Mouse (Mus musculus) erythroblast, embryonic 14.5 days (primary cell): ENCODE measurements around the gene Slc16a12. TPM values are rescaled to one million over a fixed set of nuclear protein-coding genes. Genes with fewer than 3 reads are reported as not detected.
A peak's percentile ranks its signal among the peaks of the same experiment; 100 is the strongest.
"Not testable (repeated sequence)": the region's sequence is repeated elsewhere in the genome, so short reads cannot be mapped to it uniquely, and the experiment has no call there.

ENCODE experiments used
- H3K27me3 ChIP-seq: 2 replicates; pipeline ENCODE4 v1.6.1; 2012; ENCODE audit warnings: inconsistent platforms; ENCODE audit not compliant: control insufficient read depth
- H3K36me3 ChIP-seq: 2 replicates; pipeline ENCODE4 v1.6.1; 2012; ENCODE audit warnings: mild to moderate bottlenecking, inconsistent platforms; ENCODE audit not compliant: control insufficient read depth
- H3K4me1 ChIP-seq: 2 replicates; pipeline ENCODE4 v1.6.1; 2012; ENCODE audit warnings: inconsistent platforms; ENCODE audit not compliant: control insufficient read depth
- H3K4me3 ChIP-seq: replicated peaks from 2 replicates; pipeline ENCODE3; 2012; ENCODE audit warnings: moderate library complexity, mild to moderate bottlenecking, inconsistent platforms
- H3K9me3 ChIP-seq: 2 replicates; pipeline ENCODE4 v1.6.1; 2012; ENCODE audit warnings: low read length, inconsistent platforms, mixed read lengths; ENCODE audit not compliant: control insufficient read depth
- GATA1 ChIP-seq: IDR thresholded peaks from 2 replicates; pipeline ENCODE4 v1.6.1; 2012; ENCODE audit warnings: low read length, inconsistent platforms, mixed read lengths
- TAL1 ChIP-seq: IDR thresholded peaks from 3 replicates; pipeline ENCODE4 v1.6.1; 2012; ENCODE audit warnings: low read length, inconsistent platforms, mixed read lengths
- polyA plus RNA-seq: library from polyadenylated mRNA; stranded (reverse); fragments of >175 nt; gene quantifications from 2 replicates; pipeline ENCODE4 v1.2.3, GENCODE M21; 2012

The Slc16a12 gene
- polyA plus RNA-seq, 1 experiment: not detected

DNA sequence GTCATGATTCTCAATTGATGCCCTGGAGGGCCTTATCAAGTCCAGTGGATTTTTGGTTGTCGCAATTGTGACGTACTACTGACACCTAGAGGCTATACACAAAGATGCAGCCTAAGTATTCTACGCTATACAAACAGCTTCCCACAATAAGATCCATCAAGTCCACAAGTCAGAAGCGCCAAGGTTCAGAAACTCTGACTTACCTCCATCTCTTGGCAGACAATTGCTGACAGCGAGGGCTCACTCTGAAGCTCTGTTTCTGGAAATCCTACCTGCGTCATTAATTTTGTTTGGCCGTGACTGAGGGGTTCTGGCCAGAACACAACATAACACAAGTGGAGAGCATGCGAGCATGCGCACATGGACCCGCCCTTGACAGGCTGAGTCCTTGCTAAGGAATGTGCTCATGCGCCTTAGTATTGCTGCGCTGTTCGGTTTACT is 85.0 kb downstream of the Slc16a12 start:
- Histone ChIP-seq H3K36me3 (no peaks in the 10 kb centered on the region), H3K9me3 (no peaks in the 10 kb centered on the region), H3K4me3 (peak overlapping the region; percentile 51), H3K4me1 (peaks cover 39% of the 10 kb centered on the region), H3K27me3 (no peaks in the 10 kb centered on the region)
- no peak for TF ChIP-seq TAL1
- TF ChIP-seq GATA1: peak; percentile 53

- no peaks in the 10 kb centered on the region for H3K36me3 ChIP-seq
- peak overlapping the region; percentile 47 for H3K4me3 ChIP-seq
- no peaks in the 10 kb centered on the region for H3K9me3 ChIP-seq
- no peaks in the 10 kb centered on the region for H3K27me3 ChIP-seq
- TF ChIP-seq GATA1: peak; percentile 91
- TF ChIP-seq TAL1: peak; percentile 95
- H3K4me1 ChIP-seq: peaks cover 60% of the 10 kb centered on the region
Observed at GRCm38 (mm10) chr19:34656511-34657298, 90.4 kb downstream of the Slc16a12 start.

- no peaks in the 10 kb centered on the region for H3K27me3 ChIP-seq
- no peak overlapping the region for H3K4me3 ChIP-seq
- H3K4me1 ChIP-seq: peaks cover 67% of the 10 kb centered on the region
- TF ChIP-seq TAL1: no peak
- TF ChIP-seq GATA1: no peak
- no peaks in the 10 kb centered on the region for H3K9me3 ChIP-seq
- no peaks in the 10 kb centered on the region for H3K36me3 ChIP-seq
Observed at GRCm38 (mm10) chr19:34655227-34655805, 91.8 kb downstream of the Slc16a12 start.

DNA sequence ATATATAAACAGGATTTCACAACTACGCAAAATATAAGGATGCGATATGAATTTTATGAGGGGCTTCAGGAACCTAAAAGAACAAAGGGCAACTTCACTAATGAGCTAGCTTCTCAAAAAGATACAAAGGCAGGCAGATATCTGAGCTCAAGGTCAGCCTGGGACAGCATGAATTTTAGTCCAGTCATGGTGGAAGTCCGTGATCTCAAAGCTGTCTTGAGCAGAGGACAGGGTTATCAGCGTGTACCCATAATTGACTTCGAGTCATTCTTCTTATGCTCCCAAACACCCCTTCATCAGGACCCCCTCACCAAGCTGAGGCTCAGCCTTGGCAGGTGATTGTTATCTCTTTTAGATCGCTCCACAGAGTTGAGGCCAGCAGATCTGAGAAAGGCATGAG is 96.1 kb downstream of the Slc16a12 start:
- H3K9me3 ChIP-seq: no peaks in the 10 kb centered on the region
- H3K4me3 ChIP-seq: no peak overlapping the region
- TF ChIP-seq TAL1 (no peak), GATA1 (no peak)
- peaks cover 36% of the 10 kb centered on the region for H3K4me1 ChIP-seq
- H3K36me3 ChIP-seq: no peaks in the 10 kb centered on the region
- H3K27me3 ChIP-seq: peaks cover 3% of the 10 kb centered on the region; the same call in 1 of the 2 replicates

- Histone ChIP-seq H3K4me3 (no peak overlapping the region), H3K27me3 (peaks cover 3% of the 10 kb centered on the region; the same call in 1 of the 2 replicates), H3K4me1 (peaks cover 28% of the 10 kb centered on the region), H3K36me3 (no peaks in the 10 kb centered on the region), H3K9me3 (no peaks in the 10 kb centered on the region)
- TF ChIP-seq TAL1: no peak
- TF ChIP-seq GATA1: no peak
Observed at GRCm38 (mm10) chr19:34650276-34650675, 96.8 kb downstream of the Slc16a12 start.

DNA sequence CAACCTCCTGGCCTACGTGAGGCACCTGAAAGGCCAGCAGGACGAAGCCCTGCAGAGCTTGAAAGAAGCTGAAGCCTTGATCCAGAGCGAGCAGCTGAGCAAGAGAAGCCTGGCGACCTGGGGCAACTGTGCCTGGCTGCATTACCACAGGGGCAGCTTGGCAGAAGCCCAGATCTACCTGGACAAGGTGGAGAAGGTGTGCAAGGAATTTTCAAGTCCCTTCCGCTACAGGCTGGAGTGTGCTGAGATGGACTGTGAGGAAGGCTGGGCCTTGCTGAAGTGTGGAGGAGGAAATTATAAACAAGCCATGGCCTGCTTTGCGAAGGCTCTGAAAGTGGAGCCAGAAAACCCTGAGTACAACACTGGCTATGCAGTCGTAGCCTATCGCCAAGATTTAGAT is 99.5 kb downstream of the Slc16a12 start:
- not testable (repeated sequence) for H3K27me3 ChIP-seq, H3K36me3 ChIP-seq, H3K4me3 ChIP-seq, H3K9me3 ChIP-seq
- peaks cover 17% of the 10 kb centered on the region for H3K4me1 ChIP-seq

GRCm38 (mm10) chr19:34642616-34643015 is 104.5 kb downstream of the Slc16a12 start:
- TF ChIP-seq GATA1 (no peak), TAL1 (no peak)
- Histone ChIP-seq H3K4me3 (no peak overlapping the region), H3K4me1 (peaks cover 17% of the 10 kb centered on the region), H3K36me3 (no peaks in the 10 kb centered on the region), H3K9me3 (no peaks in the 10 kb centered on the region), H3K27me3 (peaks cover 16% of the 10 kb centered on the region)

DNA sequence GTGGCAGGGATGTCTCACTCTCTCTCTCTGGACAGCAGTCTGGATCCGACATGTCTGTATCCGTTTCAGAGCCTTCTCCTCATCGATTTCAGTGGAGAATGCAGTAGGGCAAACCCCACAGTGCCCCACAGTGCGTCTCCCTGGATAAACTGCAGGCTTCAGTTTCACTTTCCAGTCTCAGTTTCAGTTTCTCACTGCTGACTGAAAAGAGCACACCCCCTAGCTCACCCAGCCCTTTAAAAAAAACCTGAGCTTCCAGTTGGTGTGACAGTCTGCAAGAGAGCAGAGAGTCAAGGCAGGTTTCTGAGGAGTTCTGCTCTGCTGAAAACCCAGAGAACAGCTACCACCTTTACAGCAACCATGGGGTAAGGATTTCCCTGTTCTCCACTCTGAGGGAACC is 106.5 kb downstream of the Slc16a12 start, which contains the start of the genes Ifit1bl2 and Ifit1:
Gene Ifit1bl2 (minus strand): TSS at position 121 of the 400 bp plus-strand sequence.
Gene Ifit1 (plus strand): TSS at position 249 of the 400 bp plus-strand sequence.
- Histone ChIP-seq H3K4me1 (peaks cover 18% of the 10 kb centered on the region), H3K36me3 (no peaks in the 10 kb centered on the region), H3K4me3 (peak within 1 kb of the TSS; percentile 9), H3K9me3 (no peaks in the 10 kb centered on the region), H3K27me3 (peaks cover 17% of the 10 kb centered on the region)
- TF ChIP-seq TAL1 (no peak), GATA1 (no peak)

DNA sequence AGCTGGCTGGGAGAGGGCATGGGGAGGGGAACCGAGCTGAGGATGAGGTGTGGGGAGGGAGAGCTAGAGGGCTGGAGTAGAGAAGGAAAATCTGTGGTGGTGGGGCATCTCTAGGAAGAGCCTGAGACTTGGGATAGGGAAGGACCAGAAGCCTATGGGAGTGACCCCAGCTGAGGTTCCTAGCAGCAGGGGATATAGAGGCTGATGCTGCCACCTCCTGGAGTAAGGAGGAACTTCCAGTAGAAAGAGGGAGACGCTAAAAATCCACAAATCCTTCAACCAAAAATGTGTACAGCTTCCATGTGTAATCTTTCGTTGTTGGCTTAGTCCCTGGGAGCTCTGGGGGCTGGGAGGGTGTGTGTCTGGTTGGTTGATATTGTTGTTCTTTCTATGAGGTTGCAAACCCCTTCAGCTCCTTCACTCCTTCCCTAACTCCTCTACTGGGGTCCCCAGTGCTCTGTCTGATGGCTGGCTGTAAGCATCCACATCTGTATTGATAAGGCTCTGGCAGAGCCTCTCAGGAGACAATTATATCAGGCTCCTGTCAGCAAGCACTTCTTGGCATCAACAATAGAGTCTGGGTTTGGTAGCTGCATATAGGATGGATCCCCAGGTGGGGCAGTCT is 110.0 kb downstream of the Slc16a12 start:
- Histone ChIP-seq H3K9me3 (no peaks in the 10 kb centered on the region), H3K27me3 (peaks cover 17% of the 10 kb centered on the region), H3K36me3 (no peaks in the 10 kb centered on the region), H3K4me3 (no peak overlapping the region), H3K4me1 (peaks cover 13% of the 10 kb centered on the region)
- TF ChIP-seq TAL1: no peak
- TF ChIP-seq GATA1: no peak
